Mouse (Mus musculus): ENCODE results near the gene Arpin. TPM values are rescaled to one million over a fixed set of nuclear protein-coding genes. Genes with fewer than 3 reads are reported as not detected.

Gene Arpin
- polyA plus RNA-seq, 1 experiment from 2014 or later = 60.8 TPM

GRCm38 (mm10) chr7:79900753-79901152 lies 34.4 kb downstream of the Arpin start:
- H3K4me1 ChIP-seq (ENCODE audit: control insufficient read depth, insufficient read depth, low read length) = peaks cover 3% of the 10 kb centered on the region; the same call in 1 of the 2 replicates
- no peak overlapping the region for H3K4me3 ChIP-seq (ENCODE audit: low read length)
- H3K9me3 ChIP-seq (ENCODE audit: control insufficient read depth, low read length) = no peaks in the 10 kb centered on the region
- no peak for ATAC-seq
- H3K27ac ChIP-seq (ENCODE audit: low read length) = no peak overlapping the region
- no peaks in the 10 kb centered on the region for H3K36me3 ChIP-seq (ENCODE audit: control insufficient read depth, insufficient read depth, low read length)
- H3K4me2 ChIP-seq (ENCODE audit: low read depth, low read length) = no peak overlapping the region
- WGBS = 81% methylated on average over 6 of the region's 6 CpGs
- H3K27me3 ChIP-seq (replicated peaks; ENCODE audit: control insufficient read depth, insufficient read depth, low read length) = no peaks in the 10 kb centered on the region
- H3K9ac ChIP-seq (ENCODE audit: low read depth, low read length) = no peak overlapping the region

GRCm38 (mm10) chr7:79895225-79895624 lies 39.9 kb downstream of the Arpin start:
- Histone ChIP-seq H3K4me3 (ENCODE audit: low read length) (no peak overlapping the region), H3K4me2 (ENCODE audit: low read depth, low read length) (no peak overlapping the region), H3K27ac (ENCODE audit: low read length) (peak overlapping the region; percentile 62), H3K27me3 (replicated peaks; ENCODE audit: control insufficient read depth, insufficient read depth, low read length) (no peaks in the 10 kb centered on the region), H3K4me1 (ENCODE audit: control insufficient read depth, insufficient read depth, low read length) (peaks cover 15% of the 10 kb centered on the region), H3K9me3 (ENCODE audit: control insufficient read depth, low read length) (no peaks in the 10 kb centered on the region), H3K36me3 (ENCODE audit: control insufficient read depth, insufficient read depth, low read length) (no peaks in the 10 kb centered on the region), H3K9ac (ENCODE audit: low read depth, low read length) (no peak overlapping the region)
- ATAC-seq = 0 out of 2 replicates have a peak, but pooled peaks have one; percentile 26
- WGBS = 52% methylated on average over 3 of the region's 3 CpGs

GRCm38 (mm10) chr7:79894790-79895189 lies 40.4 kb downstream of the Arpin start:
- Histone ChIP-seq H3K9me3 (ENCODE audit: control insufficient read depth, low read length) (no peaks in the 10 kb centered on the region), H3K27ac (ENCODE audit: low read length) (peak overlapping the region; percentile 62), H3K4me3 (ENCODE audit: low read length) (no peak overlapping the region), H3K4me2 (ENCODE audit: low read depth, low read length) (no peak overlapping the region), H3K27me3 (replicated peaks; ENCODE audit: control insufficient read depth, insufficient read depth, low read length) (no peaks in the 10 kb centered on the region), H3K36me3 (ENCODE audit: control insufficient read depth, insufficient read depth, low read length) (no peaks in the 10 kb centered on the region), H3K9ac (ENCODE audit: low read depth, low read length) (no peak overlapping the region), H3K4me1 (ENCODE audit: control insufficient read depth, insufficient read depth, low read length) (peaks cover 15% of the 10 kb centered on the region)
- 84% methylated on average over 1 of the region's 1 CpGs for WGBS
- ATAC-seq = no peak

- Histone ChIP-seq H3K4me2 (ENCODE audit: low read depth, low read length) (no peak overlapping the region), H3K4me1 (ENCODE audit: control insufficient read depth, insufficient read depth, low read length) (peaks cover 24% of the 10 kb centered on the region), H3K27me3 (replicated peaks; ENCODE audit: control insufficient read depth, insufficient read depth, low read length) (no peaks in the 10 kb centered on the region), H3K27ac (ENCODE audit: low read length) (peak overlapping the region; percentile 57), H3K4me3 (ENCODE audit: low read length) (no peak overlapping the region), H3K36me3 (ENCODE audit: control insufficient read depth, insufficient read depth, low read length) (no peaks in the 10 kb centered on the region), H3K9ac (ENCODE audit: low read depth, low read length) (no peak overlapping the region), H3K9me3 (ENCODE audit: control insufficient read depth, low read length) (no peaks in the 10 kb centered on the region)
- ATAC-seq = peak; percentile 53
- WGBS = 61% methylated on average over 6 of the region's 6 CpGs
Measured at GRCm38 (mm10) chr7:79892576-79893428, 42.4 kb downstream of the Arpin start.

GRCm38 (mm10) chr7:79890436-79891221 lies 44.5 kb downstream of the Arpin start:
- 0 out of 2 replicates have a peak overlapping the region, but pooled peaks have one; percentile 26 for H3K9ac ChIP-seq (ENCODE audit: low read depth, low read length)
- peak; percentile 55 for ATAC-seq

GRCm38 (mm10) chr7:79888603-79889002 lies 46.6 kb downstream of the Arpin start:
- H3K4me1 ChIP-seq (ENCODE audit: control insufficient read depth, insufficient read depth, low read length) = peaks cover 20% of the 10 kb centered on the region
- no peaks in the 10 kb centered on the region for H3K9me3 ChIP-seq (ENCODE audit: control insufficient read depth, low read length)
- ATAC-seq = peak; percentile 85
- 0 out of 2 replicates have a peak overlapping the region, but pooled peaks have one; percentile 4 for H3K9ac ChIP-seq (ENCODE audit: low read depth, low read length)
- no peaks in the 10 kb centered on the region for H3K27me3 ChIP-seq (replicated peaks; ENCODE audit: control insufficient read depth, insufficient read depth, low read length)
- H3K27ac ChIP-seq (ENCODE audit: low read length) = peak overlapping the region; percentile 79
- WGBS = 55% methylated on average over 9 of the region's 9 CpGs
- H3K4me3 ChIP-seq (ENCODE audit: low read length) = peak overlapping the region; percentile 10; the same call in 1 of the 2 replicates
- H3K36me3 ChIP-seq (ENCODE audit: control insufficient read depth, insufficient read depth, low read length) = no peaks in the 10 kb centered on the region
- peak overlapping the region; percentile 34; the same call in 1 of the 2 replicates for H3K4me2 ChIP-seq (ENCODE audit: low read depth, low read length)

More at GRCm38 (mm10) chr7:79890436-79891221, 44.5 kb downstream of the Arpin start:
- no peaks in the 10 kb centered on the region for H3K9me3 ChIP-seq (ENCODE audit: control insufficient read depth, low read length)
- peaks cover 28% of the 10 kb centered on the region for H3K4me1 ChIP-seq (ENCODE audit: control insufficient read depth, insufficient read depth, low read length)
- no peak overlapping the region for H3K4me2 ChIP-seq (ENCODE audit: low read depth, low read length)
- no peaks in the 10 kb centered on the region for H3K36me3 ChIP-seq (ENCODE audit: control insufficient read depth, insufficient read depth, low read length)
- peak overlapping the region; percentile 86 for H3K27ac ChIP-seq (ENCODE audit: low read length)
- no peak overlapping the region for H3K4me3 ChIP-seq (ENCODE audit: low read length)
- 66% methylated on average over 15 of the region's 15 CpGs for WGBS
- H3K27me3 ChIP-seq (replicated peaks; ENCODE audit: control insufficient read depth, insufficient read depth, low read length) = no peaks in the 10 kb centered on the region

GRCm38 (mm10) chr7:79883613-79884334 lies 51.4 kb downstream of the Arpin start:
- peaks cover 29% of the 10 kb centered on the region; the same call in 1 of the 2 replicates for H3K4me1 ChIP-seq (ENCODE audit: control insufficient read depth, insufficient read depth, low read length)
- H3K36me3 ChIP-seq (ENCODE audit: control insufficient read depth, insufficient read depth, low read length) = no peaks in the 10 kb centered on the region; the same call in 1 of the 2 replicates
- no peak overlapping the region for H3K9ac ChIP-seq (ENCODE audit: low read depth, low read length)
- no peak for ATAC-seq
- no peak overlapping the region for H3K4me3 ChIP-seq (ENCODE audit: low read length)
- 76% methylated on average over 7 of the region's 7 CpGs for WGBS
- no peaks in the 10 kb centered on the region for H3K27me3 ChIP-seq (replicated peaks; ENCODE audit: control insufficient read depth, insufficient read depth, low read length)
- no peaks in the 10 kb centered on the region for H3K9me3 ChIP-seq (ENCODE audit: control insufficient read depth, low read length)
- H3K27ac ChIP-seq (ENCODE audit: low read length) = no peak overlapping the region
- no peak overlapping the region for H3K4me2 ChIP-seq (ENCODE audit: low read depth, low read length)

- Histone ChIP-seq H3K4me1 (ENCODE audit: control insufficient read depth, insufficient read depth, low read length) (peaks cover 24% of the 10 kb centered on the region), H3K4me3 (ENCODE audit: low read length) (no peak overlapping the region), H3K27me3 (replicated peaks; ENCODE audit: control insufficient read depth, insufficient read depth, low read length) (no peaks in the 10 kb centered on the region), H3K9me3 (ENCODE audit: control insufficient read depth, low read length) (no peaks in the 10 kb centered on the region), H3K27ac (ENCODE audit: low read length) (no peak overlapping the region), H3K4me2 (ENCODE audit: low read depth, low read length) (no peak overlapping the region), H3K36me3 (ENCODE audit: control insufficient read depth, insufficient read depth, low read length) (no peaks in the 10 kb centered on the region; the same call in 1 of the 2 replicates), H3K9ac (ENCODE audit: low read depth, low read length) (no peak overlapping the region)
- WGBS = 76% methylated on average over 6 of the region's 6 CpGs
- no peak for ATAC-seq
Measured at GRCm38 (mm10) chr7:79881901-79882300, 53.3 kb downstream of the Arpin start.
